In genomic region chr2:71865022-71865421, GRCm38 (mm10) we compare ENCODE assay signal across 17 mouse cellular contexts. TPM values are rescaled to one million over a fixed set of nuclear protein-coding genes. Genes with fewer than 3 reads are reported as not detected.
A peak's percentile ranks its signal among the peaks of the same experiment; 100 is the strongest.
DNase-seq lines count a peak whose midpoint lies in the region; ATAC-seq and TF ChIP-seq lines count a peak whose summit lies in the region.
"Had no signal": no experiment of that assay in that cellular context is flagged by ENCODE, and none has a peak within 500 bp of the region (broad histone marks: within the 10 kb centered on the region; RNA-seq: fewer than 3 reads in every experiment).

No protein-coding gene starts in this region.

- H3K4me3 ChIP-seq in left cerebral cortex, adult 2 months, result no peak overlapping the region
- H3K4me3 ChIP-seq: heart, embryonic 12.5 days; hindbrain, embryonic 10.5 days; megakaryocyte, embryonic 14.5 days had no signal

- peak overlapping the region; percentile 71 for H3K27ac ChIP-seq in left cerebral cortex, adult 2 months
- H3K27ac ChIP-seq: hindbrain, embryonic 10.5 days had no signal

- peak; percentile 61 for DNase-seq in heart, adult 11 months
- DNase-seq in heart, postnatal 14 days, result no peak
- peak; percentile 75 to 80 for DNase-seq in frontal cortex, adult 2 months (ENCODE audit: extremely low spot score in 1 of 2, low spot score in 1 of 2)
- peak; percentile 52 to 55 for DNase-seq in left cerebral cortex, adult 2 months (ENCODE audit: extremely low spot score in 1 of 2, low spot score in 2 of 2)
- peak; percentile 76 to 79 for DNase-seq in right cerebral cortex, postnatal 36 days (ENCODE audit: low spot score in 2 of 2)
- no peak for DNase-seq in spleen, postnatal 10 days (ENCODE audit: low spot score in 2 of 2)
- DNase-seq in adrenal gland, adult 8-10 months, result no peak
- DNase-seq: gastrocnemius, postnatal 14 days; kidney, postnatal 4 days; liver; lung, embryonic 14.5 days had no signal

- intact Hi-C loops in heart, postnatal 14 days (cut with DNase I), result no loop called here
- intact Hi-C loops in left cerebral cortex, adult 2 months (cut with DNase I), result no loop called here

- no peak for TF ChIP-seq CTCF in left cerebral cortex, adult 2 months (IDR thresholded peaks at IDR 0.05)

- no peak for ATAC-seq in cerebellum, adult (ENCODE audit: insufficient number of reproducible peaks, low FRiP score, low TSS enrichment)
- ATAC-seq: activated CD4-positive, CD25-positive, alpha-beta regulatory T cell, adult 4 months; intestine, embryonic 16.5 days had no signal

RNA-seq across cellular contexts. Expression of gene Pdk1, which starts 8.0 kb away (rescaled TPM):
- 100 to 1,000 TPM in 1 of 2 experiments, 10 to 100 TPM in 1; 98.2 to 107 TPM for total RNA-seq in heart, postnatal 14 days (2021)
- polyA plus RNA-seq in frontal cortex, adult 2 months (2012; rRNA removed), result 26.7 and 28.5 TPM in 2 replicates
- total RNA-seq in left cerebral cortex, adult 2 months (2021), result 10 to 100 TPM; 42.4 to 51.1 TPM
- 10 to 100 TPM; 24.3 to 40.4 (median 31.7) TPM for total RNA-seq in adrenal gland, adult 8-10 months (2022)

Comparison
In these comparisons a context has a peak if more than half of its experiments do, and no peak if none do; other contexts are left out.
1. DNase-seq: peak in heart, adult 11 months (single experiment), frontal cortex, adult 2 months (2 of 2), left cerebral cortex, adult 2 months (2 of 2) and right cerebral cortex, postnatal 36 days (2 of 2); none in heart, postnatal 14 days (0 of 2), spleen, postnatal 10 days (0 of 2) and adrenal gland, adult 8-10 months (single experiment).